Mouse (Mus musculus) cerebellum, adult 2 months (tissue): ENCODE data around the gene Lepr. TPM values are rescaled to one million over a fixed set of nuclear protein-coding genes. Genes with fewer than 3 reads are reported as not detected.
A peak's percentile ranks its signal among the peaks of the same experiment; 100 is the strongest.

Experiments used
- DNase-seq, 2 experiments: peaks; one replicate each; pipeline ENCODE4 v3.0.0; 2021
- H3K27ac ChIP-seq: fragments of 200-500 bp; 2 replicates; pipeline ENCODE4 v1.5.1; 2012; ENCODE audit warnings: low read length, control low read depth, inconsistent platforms; ENCODE audit not compliant: insufficient read depth
- H3K27me3 ChIP-seq: fragments of 200-500 bp; 2 replicates; pipeline ENCODE4 v1.6.1; 2012; ENCODE audit warnings: inconsistent platforms, mild to moderate bottlenecking, low read length, moderate library complexity; ENCODE audit not compliant: control insufficient read depth, insufficient read depth
- H3K4me1 ChIP-seq: fragments of 200-500 bp; 2 replicates; pipeline ENCODE4 v1.6.1; 2011; ENCODE audit warnings: low read length; ENCODE audit not compliant: control insufficient read depth, insufficient read depth
- H3K4me3 ChIP-seq: fragments of 200-500 bp; replicated peaks from 2 replicates; pipeline ENCODE3; 2011; ENCODE audit warnings: mild to moderate bottlenecking, low read depth, low read length, control low read depth; ENCODE audit not compliant: insufficient read depth
- CTCF ChIP-seq: fragments of 200-500 bp; IDR thresholded peaks from 2 replicates; pipeline ENCODE4 v1.5.1; 2011; ENCODE audit warnings: low read depth, mild to moderate bottlenecking, control low read depth, low read length, moderate library complexity, borderline replicate concordance; ENCODE audit not compliant: insufficient read depth
- POLR2A ChIP-seq: fragments of 200-500 bp; IDR thresholded peaks from 2 replicates; pipeline ENCODE4 v1.6.1; 2011; ENCODE audit warnings: low read length, control low read depth, borderline replicate concordance; ENCODE audit not compliant: insufficient read depth
- WGBS: fragments of 180-500 bp; shearing (Covaris S2); methylation state at CpG from one replicate; pipeline ENCODE4 v1.1.7; 2018; 5-methylcytosine and 5-hydroxymethylcytosine counted together
- polyA plus RNA-seq: library from polyadenylated mRNA; depleted of rRNA; stranded (reverse); fragments of >200 nt; gene quantifications from 2 replicates; pipeline ENCODE4 v1.2.3, GENCODE M21; 2012

Lepr gene
- polyA plus RNA-seq, 1 experiment = 0.79 TPM

DNA sequence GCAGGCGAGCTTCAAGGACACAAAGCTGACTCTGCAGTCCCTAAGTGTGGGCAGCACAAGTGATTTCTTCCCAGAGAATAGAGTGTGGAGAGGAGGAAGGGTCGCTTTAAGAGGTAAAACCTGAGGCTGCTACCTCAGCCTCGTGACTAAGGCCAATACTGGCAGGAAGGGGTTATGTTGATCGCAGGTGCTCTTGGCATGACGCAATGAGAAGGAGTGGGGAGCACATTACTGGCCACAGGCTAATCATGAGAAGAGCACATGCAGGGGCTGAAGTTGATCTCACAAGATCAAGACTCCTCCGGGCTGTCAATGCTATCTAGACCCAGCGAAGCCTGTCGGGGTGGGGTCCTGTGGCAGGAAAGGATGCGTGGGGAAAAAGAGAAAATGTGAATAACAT is 11.9 kb upstream of the Lepr start:
- H3K27me3 ChIP-seq = no peaks in the 10 kb centered on the region
- TF ChIP-seq POLR2A = no peak
- TF ChIP-seq CTCF = no peak
- no peak overlapping the region for H3K27ac ChIP-seq
- H3K4me1 ChIP-seq = no peaks in the 10 kb centered on the region
- WGBS = 84% methylated on average over 9 of the region's 9 CpGs
- H3K4me3 ChIP-seq = no peak overlapping the region
- DNase-seq = no peak

DNA sequence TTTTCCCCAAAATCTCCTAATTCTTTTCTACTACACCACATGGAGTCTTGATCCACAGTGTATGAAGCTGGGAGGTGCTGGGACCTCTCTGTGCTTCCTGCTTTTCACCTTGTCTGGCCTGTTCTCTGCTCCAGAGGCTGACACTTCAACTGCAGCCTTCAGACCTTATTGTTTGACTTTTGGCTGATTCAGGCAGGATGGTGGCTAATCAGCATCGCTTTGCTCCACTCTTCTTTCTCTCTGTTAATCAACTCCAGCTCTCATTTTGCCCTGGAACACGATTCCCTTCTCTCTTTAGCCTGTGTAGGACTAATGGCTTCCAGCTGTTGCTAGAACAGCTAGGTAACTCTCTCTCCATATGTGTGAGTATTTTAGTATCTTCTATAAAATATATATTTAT is 10.0 kb upstream of the Lepr start:
- no peak overlapping the region for H3K27ac ChIP-seq
- TF ChIP-seq CTCF = no peak
- no peak for TF ChIP-seq POLR2A
- H3K4me1 ChIP-seq = no peaks in the 10 kb centered on the region
- H3K4me3 ChIP-seq = no peak overlapping the region
- DNase-seq = no peak
- WGBS = 80% methylated on average over 2 of the region's 2 CpGs
- H3K27me3 ChIP-seq = no peaks in the 10 kb centered on the region

DNA sequence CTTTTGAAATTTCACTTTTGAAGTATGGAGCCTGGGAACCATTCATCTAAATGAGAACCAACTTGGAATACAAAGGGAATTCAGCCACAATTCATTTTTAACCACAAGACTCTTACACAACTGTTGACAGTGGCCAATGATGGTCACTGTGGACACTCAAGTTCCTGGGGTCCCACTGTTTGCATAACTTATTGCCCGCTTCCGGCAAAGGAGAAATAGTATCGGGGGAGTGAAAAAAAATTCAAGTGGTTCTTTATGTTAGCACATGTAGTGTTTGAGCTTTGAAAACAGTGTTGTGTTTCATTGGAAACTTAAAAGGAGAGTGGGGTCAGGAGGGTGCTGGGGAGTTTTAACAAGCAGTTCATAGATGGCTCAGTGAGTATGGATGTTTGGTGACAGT is 9.3 kb upstream of the Lepr start:
- 93% methylated on average over 3 of the region's 3 CpGs for WGBS
- no peak for DNase-seq

DNA sequence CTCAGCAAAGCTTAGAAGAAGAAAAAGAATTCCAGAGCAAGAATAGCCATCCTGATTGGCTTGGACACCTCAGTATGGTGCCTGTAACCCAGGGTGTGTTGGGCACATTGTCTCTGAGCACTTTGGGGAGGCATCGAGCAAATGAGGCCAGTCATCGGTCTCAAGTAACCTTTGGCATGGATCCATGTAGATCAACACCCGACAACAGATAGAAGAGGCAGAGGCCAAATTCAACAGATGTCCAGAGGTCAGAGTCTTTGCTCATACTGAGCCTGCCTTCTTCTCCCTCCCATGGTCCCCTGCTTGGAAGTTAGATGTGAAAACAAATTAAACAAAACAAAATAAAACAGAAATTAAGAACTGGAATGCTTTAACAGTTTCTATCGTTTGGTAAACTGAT is 6.8 kb upstream of the Lepr start:
- 23% methylated on average over 4 of the region's 4 CpGs for WGBS
- Histone ChIP-seq H3K4me3 (no peak overlapping the region), H3K4me1 (no peaks in the 10 kb centered on the region), H3K27ac (no peak overlapping the region), H3K27me3 (no peaks in the 10 kb centered on the region)
- no peak for TF ChIP-seq CTCF
- no peak for TF ChIP-seq POLR2A
- peak in 1 of 2 experiments; percentile 1 for DNase-seq

More for the DNA sequence above, 9.3 kb upstream of the Lepr start:
- Histone ChIP-seq H3K4me3 (no peak overlapping the region), H3K27ac (no peak overlapping the region), H3K27me3 (no peaks in the 10 kb centered on the region), H3K4me1 (no peaks in the 10 kb centered on the region)
- no peak for TF ChIP-seq CTCF

DNA sequence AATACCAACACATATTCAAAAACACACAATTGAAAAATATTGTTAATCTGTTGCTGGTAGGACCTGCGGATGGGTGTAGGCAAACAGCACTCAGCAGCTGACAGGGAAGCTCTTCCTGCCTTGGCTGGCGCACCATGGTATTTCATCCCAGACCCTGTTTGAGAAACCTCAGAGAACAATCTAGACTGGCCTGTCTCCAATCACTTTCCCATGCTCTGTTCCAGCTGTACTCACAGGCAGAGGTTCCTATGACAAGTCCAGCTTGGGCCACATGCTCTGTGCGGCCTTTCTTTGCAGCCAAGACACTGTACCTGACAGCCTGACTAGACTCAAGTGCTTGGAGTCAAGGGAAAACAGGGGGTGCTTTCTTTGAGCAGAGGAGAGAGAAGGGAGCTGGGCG is 6.1 kb upstream of the Lepr start:
- WGBS = 86% methylated on average over 4 of the region's 4 CpGs
- DNase-seq = no peak
- Histone ChIP-seq H3K4me3 (no peak overlapping the region), H3K27me3 (no peaks in the 10 kb centered on the region), H3K27ac (no peak overlapping the region), H3K4me1 (no peaks in the 10 kb centered on the region)
- TF ChIP-seq CTCF (no peak), POLR2A (no peak)

DNA sequence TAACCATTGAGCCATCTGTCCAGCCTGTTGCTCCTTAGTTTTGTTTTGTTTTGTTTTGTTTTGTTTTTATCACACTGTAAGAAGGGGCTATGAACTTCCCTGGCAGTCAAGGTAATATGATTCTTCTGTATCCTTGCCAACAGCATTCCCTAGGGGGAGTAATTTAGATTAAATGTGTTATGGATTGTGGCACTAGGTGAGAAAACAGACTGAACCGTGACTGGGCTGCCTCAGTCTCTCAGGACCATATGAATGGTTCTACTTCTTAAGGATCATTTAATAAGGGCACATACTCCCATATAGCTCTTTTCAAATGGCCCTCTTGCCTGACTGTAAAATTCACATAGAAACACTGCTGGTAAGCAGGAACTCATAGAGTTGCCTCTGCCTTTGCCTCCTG is 4.6 kb upstream of the Lepr start:
- TF ChIP-seq POLR2A (no peak), CTCF (no peak)
- Histone ChIP-seq H3K27ac (no peak overlapping the region), H3K27me3 (no peaks in the 10 kb centered on the region), H3K4me3 (no peak overlapping the region), H3K4me1 (peaks cover 3% of the 10 kb centered on the region; the same call in 1 of the 2 replicates)
- 14% methylated on average over 1 of the region's 1 CpGs for WGBS
- no peak for DNase-seq

DNA sequence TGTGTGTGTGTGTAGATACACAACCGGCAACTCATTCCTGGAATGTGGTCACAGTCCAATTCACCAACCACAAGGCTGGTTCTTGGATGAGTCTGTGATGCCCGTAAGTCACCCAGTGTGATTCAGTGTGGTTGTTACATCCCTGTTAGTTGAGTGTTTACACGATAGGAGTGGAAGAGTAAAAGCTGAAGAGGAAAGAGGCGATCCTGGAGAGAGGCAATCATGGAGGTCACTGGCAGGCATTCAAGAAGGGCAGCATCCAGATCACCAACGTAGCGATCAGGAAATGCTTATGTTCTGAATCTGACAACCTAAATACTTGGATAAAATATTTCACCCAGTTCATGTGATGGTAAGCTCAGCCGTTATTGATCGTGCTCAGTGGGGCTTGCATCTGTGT is 1.9 kb upstream of the Lepr start:
- WGBS = 81% methylated on average over 8 of the region's 8 CpGs

DNA sequence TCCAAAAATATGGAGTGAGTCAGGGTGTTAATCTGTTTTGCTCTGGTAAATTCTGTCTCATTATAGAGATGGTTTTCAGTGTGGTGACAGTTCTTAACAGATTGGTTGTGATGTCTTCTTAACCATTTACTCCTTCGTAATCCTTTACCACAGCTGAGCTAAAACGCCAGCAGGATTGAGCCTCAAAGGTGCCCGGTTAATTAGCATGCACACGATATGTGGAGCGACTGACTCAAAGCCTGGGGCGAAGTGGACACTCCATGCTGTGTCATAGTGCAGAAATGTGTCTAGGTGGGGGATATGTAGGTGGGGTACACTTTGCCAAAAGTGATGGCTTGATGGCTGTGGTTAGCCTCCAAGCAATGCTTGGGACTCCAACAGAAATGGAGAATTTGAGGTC is 1.4 kb upstream of the Lepr start:
- no peak overlapping the region for H3K4me3 ChIP-seq
- no peak for TF ChIP-seq POLR2A
- TF ChIP-seq CTCF = no peak
- H3K4me1 ChIP-seq = peaks cover 3% of the 10 kb centered on the region; the same call in 1 of the 2 replicates
- no peak overlapping the region for H3K27ac ChIP-seq
- no peak for DNase-seq
- 82% methylated on average over 6 of the region's 6 CpGs for WGBS
- H3K27me3 ChIP-seq = 0 out of 2 replicates have a peak, but pooled peaks cover 1% of the 10 kb centered on the region

More for the DNA sequence above, 1.9 kb upstream of the Lepr start:
- Histone ChIP-seq H3K4me3 (no peak overlapping the region), H3K27me3 (0 out of 2 replicates have a peak, but pooled peaks cover 1% of the 10 kb centered on the region), H3K27ac (no peak overlapping the region), H3K4me1 (peaks cover 3% of the 10 kb centered on the region; the same call in 1 of the 2 replicates)
- TF ChIP-seq CTCF (no peak), POLR2A (no peak)
- DNase-seq = no peak

DNA sequence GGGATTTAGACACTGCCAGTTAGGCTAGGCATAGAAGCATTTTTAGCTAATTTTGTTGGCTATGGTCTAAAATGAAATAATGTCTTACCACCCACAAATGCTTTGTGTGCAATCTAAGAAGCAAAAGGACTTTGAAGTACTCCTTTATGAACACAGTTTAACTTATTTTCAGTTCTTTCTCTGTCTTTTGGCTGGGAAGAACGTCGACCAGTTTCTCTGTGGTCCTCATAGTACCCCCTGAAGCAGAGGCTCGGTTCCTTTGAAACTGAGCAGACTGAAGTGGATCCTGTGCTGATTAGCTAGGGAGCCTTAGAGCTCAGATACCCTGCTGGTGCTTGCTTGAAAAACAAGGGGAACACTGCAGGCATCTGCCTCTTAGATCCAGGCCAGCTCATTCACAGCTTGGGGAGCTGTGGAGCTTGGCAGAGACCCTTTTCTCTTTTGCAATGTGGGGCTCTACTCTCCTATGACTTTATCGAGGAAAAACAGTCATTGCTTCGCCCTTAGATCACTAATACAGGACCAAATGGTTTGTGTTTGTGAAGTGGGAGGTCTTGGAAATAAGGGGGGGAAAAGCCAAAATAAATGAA is 1.9 kb downstream of the Lepr start:
- WGBS = 24% methylated on average over 5 of the region's 5 CpGs
- Histone ChIP-seq H3K27me3 (0 out of 2 replicates have a peak, but pooled peaks cover 1% of the 10 kb centered on the region), H3K4me3 (no peak overlapping the region), H3K27ac (no peak overlapping the region), H3K4me1 (peaks cover 3% of the 10 kb centered on the region; the same call in 1 of the 2 replicates)
- DNase-seq = no peak
- TF ChIP-seq CTCF = no peak
- no peak for TF ChIP-seq POLR2A
